Comparison of ENCODE assay signal across 9 mouse cellular contexts in the genomic region with DNA sequence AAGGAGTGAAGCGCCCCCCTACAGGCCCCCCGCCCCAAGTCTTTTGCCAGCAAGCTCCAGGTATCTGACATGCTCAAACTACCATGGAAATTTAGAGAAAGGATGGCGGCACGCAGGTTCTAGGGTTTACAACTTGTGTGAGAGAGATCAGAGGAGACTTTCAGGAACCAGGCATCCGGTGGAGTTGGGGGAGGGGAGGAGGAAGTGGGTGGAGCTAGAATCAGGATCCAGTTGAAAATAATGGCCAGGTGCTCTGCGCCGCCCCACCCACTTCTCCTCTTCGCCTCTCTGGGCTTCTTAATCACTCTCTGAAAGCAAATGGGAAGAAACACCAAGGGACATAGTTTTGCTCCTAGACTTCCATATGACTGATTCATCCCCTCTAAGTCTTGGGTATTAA. TPM values are rescaled to one million over a fixed set of nuclear protein-coding genes. Genes with fewer than 3 reads are reported as not detected.
A peak's percentile ranks its signal among the peaks of the same experiment; 100 is the strongest.
DNase-seq lines count a peak whose midpoint lies in the region.
"Had no signal": no experiment of that assay in that cellular context is flagged by ENCODE, and none has a peak within 500 bp of the region (broad histone marks: within the 10 kb centered on the region; RNA-seq: fewer than 3 reads in every experiment).

No protein-coding gene starts in this region.

- peak; percentile 11 to 12 for DNase-seq in spleen, adult 18-20 months
- no peak for DNase-seq in spleen, adult 12 weeks (ENCODE audit: low spot score)
- DNase-seq in T-cell, adult 2 months (ENCODE audit: low spot score) = peak; percentile 55
- DNase-seq in naive thymus-derived CD4-positive, alpha-beta T cell, adult 2 months (ENCODE audit: low read depth) = peak; percentile 55
- peak; percentile 82 to 86 for DNase-seq in thymus, postnatal 36 days
- DNase-seq in layer of hippocampus, postnatal 25 days (ENCODE audit: extremely low spot score in 1 of 2, low spot score in 1 of 2) = no peak
- no peak for DNase-seq in cerebellum, adult 11 months
- no peak for DNase-seq in left cerebral cortex, adult 8-10 months (ENCODE audit: low spot score in 2 of 2)

RNA-seq across cellular contexts. Expression of a gene that starts 7.6 kb away (rescaled TPM):
- total RNA-seq in layer of hippocampus, postnatal 25 days (2021) = 10 to 100 TPM; 65.9 to 70.7 TPM
- 10 to 100 TPM; 39.1 to 44.5 (median 40.4) TPM for total RNA-seq in left cerebral cortex, adult 8-10 months (2022)
- total RNA-seq: MEL had no signal

Comparison
In these comparisons a context has a peak if more than half of its experiments do, and no peak if none do; other contexts are left out.
1. DNase-seq: peak in spleen, adult 18-20 months (2 of 2), T-cell, adult 2 months (single experiment), naive thymus-derived CD4-positive, alpha-beta T cell, adult 2 months (single experiment) and thymus, postnatal 36 days (2 of 2); none in spleen, adult 12 weeks (single experiment), layer of hippocampus, postnatal 25 days (0 of 2), cerebellum, adult 11 months (single experiment) and left cerebral cortex, adult 8-10 months (0 of 2).